16 mouse cellular contexts compared by ENCODE assay signal in the genomic region with DNA sequence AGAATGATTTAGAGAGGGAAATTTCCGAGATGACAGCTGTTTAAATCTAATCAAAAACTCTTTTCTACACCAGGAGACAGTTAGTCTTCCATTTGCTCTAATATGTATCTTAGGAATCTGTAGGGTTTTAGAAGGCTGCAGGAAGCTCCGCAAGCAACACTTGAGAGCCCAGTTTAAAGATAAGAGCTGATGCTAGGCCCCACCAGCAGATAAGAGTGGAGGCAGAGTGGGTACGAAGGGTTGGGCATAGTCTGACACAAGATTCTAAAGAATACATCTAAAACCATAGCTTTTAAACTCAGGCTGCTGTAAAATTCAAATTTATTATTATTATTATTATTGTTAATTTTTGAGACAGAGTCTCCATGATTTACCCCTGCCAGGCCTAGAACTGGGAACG.
"Had no signal": no experiment of that assay in that cellular context is flagged by ENCODE, and none has a peak within 500 bp of the region (broad histone marks: within the 10 kb centered on the region; RNA-seq: fewer than 3 reads in every experiment).

No protein-coding gene starts in this region.

- H3K36me3 ChIP-seq: neural tube, embryonic 13.5 days; neural tube, embryonic 15.5 days; stomach, embryonic 15.5 days had no signal

- H3K9ac ChIP-seq: neural tube, embryonic 13.5 days; neural tube, embryonic 15.5 days; stomach, embryonic 15.5 days had no signal

- DNase-seq: retina, postnatal 1 day; right cerebral cortex, adult 18-20 months; right cerebral cortex, postnatal 14 days; right cerebral cortex, postnatal 25 days; right cerebral cortex, postnatal 4 days; spleen, adult 18-20 months; thymus, adult 18-20 months; thymus, adult 2 months; thymus, postnatal 14 days; thymus, postnatal 25 days; thymus, postnatal 36 days; thymus, postnatal 4 days had no signal

- H3K4me3 ChIP-seq: neural tube, embryonic 13.5 days; neural tube, embryonic 15.5 days; stomach, embryonic 15.5 days had no signal

- H3K4me1 ChIP-seq: neural tube, embryonic 15.5 days; stomach, embryonic 15.5 days had no signal

- H3K9me3 ChIP-seq: neural tube, embryonic 13.5 days; neural tube, embryonic 15.5 days; stomach, embryonic 15.5 days had no signal

- H3K4me2 ChIP-seq: neural tube, embryonic 13.5 days; neural tube, embryonic 15.5 days; stomach, embryonic 15.5 days had no signal

- H3K27me3 ChIP-seq: stomach, embryonic 15.5 days had no signal

- H3K27ac ChIP-seq: neural tube, embryonic 13.5 days; neural tube, embryonic 15.5 days; stomach, embryonic 15.5 days; stomach, postnatal 0 days had no signal
